Mouse (Mus musculus): Measurements from ENCODE around the gene Acads.

- no peak for TF ChIP-seq CTCF (IDR thresholded peaks at IDR 0.05; ENCODE audit: extremely low read depth, insufficient read depth, low read length)
- no peak for TF ChIP-seq POLR2A (IDR thresholded peaks at IDR 0.05; ENCODE audit: extremely low read depth, insufficient read depth, low read length)
Observed at GRCm38 (mm10) chr5:115133358-115134066, 14.4 kb upstream of the Acads start.
